Mouse (Mus musculus): ENCODE measurements around the gene Sfxn5. TPM values are rescaled to one million over a fixed set of nuclear protein-coding genes. Genes with fewer than 3 reads are reported as not detected.

Sfxn5 gene
- polyA plus RNA-seq, 1 experiment from 2014 or later: 7.0 TPM

- no peaks in the 10 kb centered on the region for H3K9me3 ChIP-seq (ENCODE audit: control insufficient read depth, low read length)
- no peak overlapping the region for H3K27ac ChIP-seq (ENCODE audit: low read length)
- H3K4me2 ChIP-seq (ENCODE audit: low read depth, low read length): no peak overlapping the region
- no peak overlapping the region for H3K9ac ChIP-seq (ENCODE audit: low read length)
- no peaks in the 10 kb centered on the region; the same call in 1 of the 2 replicates for H3K27me3 ChIP-seq (ENCODE audit: control insufficient read depth, insufficient read depth, low read depth, low read length)
- H3K36me3 ChIP-seq (ENCODE audit: control insufficient read depth, insufficient read depth, low read length): no peaks in the 10 kb centered on the region
- no peaks in the 10 kb centered on the region for H3K4me1 ChIP-seq (replicated peaks; ENCODE audit: control insufficient read depth, insufficient read depth, low read length)
- H3K4me3 ChIP-seq (ENCODE audit: low read length): no peak overlapping the region
- 56% methylated on average over 11 of the region's 11 CpGs for WGBS
- no peak for ATAC-seq (ENCODE audit: low read depth)
Measured at GRCm38 (mm10) chr6:85165440-85165921, 167.7 kb downstream of the Sfxn5 start.

Small RNAs within 50 kb of the gene (microRNA-seq; reads per million reads assigned to microRNA genes)
- not detected for gene Mir705

Other genes starting within 250 kb of the Sfxn5 start
- gene Spr, start 195.7 kb downstream of the Sfxn5 start, polyA plus RNA-seq (2015; fragmentation: Nextera tagmentation; extraction: Ambion mirVana): 63.6 and 65.6 TPM in 2 replicates
- gene Emx1, start 146.0 kb downstream of the Sfxn5 start, polyA plus RNA-seq (2015; fragmentation: Nextera tagmentation; extraction: Ambion mirVana): not detected in 2 replicates
- gene Rab11fip5, start 41.2 kb upstream of the Sfxn5 start, polyA plus RNA-seq (2015; fragmentation: Nextera tagmentation; extraction: Ambion mirVana): 12.0 and 12.2 TPM in 2 replicates
- gene Noto, start 90.5 kb upstream of the Sfxn5 start, polyA plus RNA-seq (2015; fragmentation: Nextera tagmentation; extraction: Ambion mirVana): 0.80 and 0.94 TPM in 2 replicates
- 53.4 and 55.2 TPM in 2 replicates for gene Smyd5, start 98.6 kb upstream of the Sfxn5 start, polyA plus RNA-seq (2015; fragmentation: Nextera tagmentation; extraction: Ambion mirVana)
- 446 and 448 TPM in 2 replicates for gene Cct7, start 118.1 kb upstream of the Sfxn5 start, polyA plus RNA-seq (2015; fragmentation: Nextera tagmentation; extraction: Ambion mirVana)
- gene Pradc1, start 118.5 kb upstream of the Sfxn5 start, polyA plus RNA-seq (2015; fragmentation: Nextera tagmentation; extraction: Ambion mirVana): 47.4 and 48.2 TPM in 2 replicates
- 0.08 and 0.11 TPM in 2 replicates for gene Fbxo41, start 169.6 kb upstream of the Sfxn5 start, polyA plus RNA-seq (2015; fragmentation: Nextera tagmentation; extraction: Ambion mirVana)
- gene Egr4, start 180.2 kb upstream of the Sfxn5 start, polyA plus RNA-seq (2015; fragmentation: Nextera tagmentation; extraction: Ambion mirVana): not detected in 2 replicates

All from lung, embryonic 16.5 days (tissue).